Mouse (Mus musculus) E14TG2a.4 (cell line): ENCODE results near the gene Sf3a2.

ENCODE experiments used
- NANOG ChIP-seq: IDR thresholded peaks from 2 replicates; pipeline ENCODE4 v1.6.1; 2014; ENCODE audit warnings: borderline replicate concordance, low read length, mixed read lengths
- POU5F1 ChIP-seq: IDR thresholded peaks from 2 replicates; pipeline ENCODE4 v1.6.1; 2014; ENCODE audit warnings: low read length, borderline replicate concordance

DNA sequence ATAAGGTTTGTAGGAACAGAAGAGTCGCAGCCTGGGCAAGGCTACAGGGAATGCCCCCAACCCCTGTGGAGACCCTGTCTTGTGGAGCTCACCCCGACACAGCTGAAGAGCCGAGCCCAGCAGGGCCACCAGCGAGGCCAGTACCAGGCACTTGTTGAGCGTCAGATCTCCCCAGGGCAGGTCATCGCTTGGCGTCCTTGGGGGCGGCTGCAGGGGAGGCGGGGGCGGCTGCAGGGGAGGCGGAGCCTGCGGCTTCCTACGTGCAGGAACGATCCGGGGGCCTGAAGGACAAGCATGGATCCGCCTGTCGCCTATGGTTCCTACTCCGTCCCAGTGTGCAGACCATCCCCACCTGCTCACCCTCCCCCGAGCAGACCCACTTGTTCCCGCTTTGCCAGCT is 12.1 kb downstream of the Sf3a2 start:
- TF ChIP-seq NANOG, result no peak
- no peak for TF ChIP-seq POU5F1
